Mouse (Mus musculus): ENCODE results near the gene Olfr1245. TPM values are rescaled to one million over a fixed set of nuclear protein-coding genes. Genes with fewer than 3 reads are reported as not detected.

Olfr1245 gene
- not detected in 2 replicates for polyA plus RNA-seq (2012)

DNA sequence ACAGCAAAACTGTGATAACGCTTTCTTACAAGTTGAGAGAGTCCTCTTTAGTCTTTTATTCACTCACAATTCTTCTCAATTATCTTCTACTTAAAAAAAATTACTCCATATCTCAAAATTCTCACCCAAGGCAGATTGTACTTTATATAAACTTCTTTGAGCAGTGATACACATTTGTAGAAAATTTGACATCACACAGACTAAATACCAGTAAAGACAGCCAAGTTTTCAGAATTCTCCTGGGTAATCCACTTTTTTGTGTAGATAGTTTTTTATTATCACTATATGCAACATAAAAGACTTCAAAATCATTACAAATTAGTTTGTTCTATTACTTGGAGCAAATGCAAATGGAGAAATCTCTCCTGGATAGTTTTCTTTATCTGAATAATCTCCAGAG is at the start of gene Olfr1245:
Gene Olfr1245 (minus strand): TSS at position 101 of the 400 bp plus-strand sequence.

DNA sequence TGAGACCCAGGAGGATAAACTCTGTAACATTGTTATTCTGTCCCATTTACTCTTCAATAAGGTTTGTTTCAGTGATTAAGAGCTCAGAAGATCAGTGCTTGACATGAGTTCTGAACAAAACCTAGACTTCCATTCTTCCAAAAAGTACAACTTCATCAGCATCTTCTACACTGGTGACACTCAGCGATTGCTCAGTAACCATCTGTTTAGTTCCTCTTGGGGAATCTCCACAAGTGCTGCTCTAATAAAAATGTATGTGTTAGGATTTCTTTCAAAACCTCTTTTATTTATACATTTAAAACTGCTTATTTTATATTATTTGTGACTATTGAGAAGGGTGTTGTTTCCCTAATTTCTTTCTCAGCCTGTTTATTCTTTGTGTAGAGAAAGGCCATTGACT is 39.9 kb upstream of the Olfr1245 start, which contains the start of gene Olfr1248:
Gene Olfr1248 (minus strand): TSS at position 101 of the 400 bp plus-strand sequence.

DNA sequence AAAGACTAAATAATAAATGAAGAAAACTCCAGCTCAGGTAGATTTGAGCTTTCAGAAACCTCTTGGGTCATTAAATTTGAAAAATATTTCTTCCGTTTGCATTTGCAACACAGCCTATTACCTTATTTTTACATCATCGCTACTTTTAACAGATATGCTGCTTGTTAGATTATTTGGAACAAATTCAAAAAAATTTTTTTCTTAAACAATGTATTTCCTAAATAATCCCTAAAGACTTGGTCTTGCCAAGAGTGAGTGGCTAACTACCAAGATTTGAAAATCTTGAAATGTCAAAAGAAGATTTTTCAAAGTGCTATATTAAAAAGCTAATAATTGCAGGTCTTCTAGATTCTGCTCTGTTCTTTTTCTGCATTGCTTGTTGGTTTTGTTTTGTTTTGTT is 35.8 kb upstream of the Olfr1245 start, which contains the start of gene Olfr1247:
Gene Olfr1247 (minus strand): TSS at position 101 of the 400 bp plus-strand sequence.

DNA sequence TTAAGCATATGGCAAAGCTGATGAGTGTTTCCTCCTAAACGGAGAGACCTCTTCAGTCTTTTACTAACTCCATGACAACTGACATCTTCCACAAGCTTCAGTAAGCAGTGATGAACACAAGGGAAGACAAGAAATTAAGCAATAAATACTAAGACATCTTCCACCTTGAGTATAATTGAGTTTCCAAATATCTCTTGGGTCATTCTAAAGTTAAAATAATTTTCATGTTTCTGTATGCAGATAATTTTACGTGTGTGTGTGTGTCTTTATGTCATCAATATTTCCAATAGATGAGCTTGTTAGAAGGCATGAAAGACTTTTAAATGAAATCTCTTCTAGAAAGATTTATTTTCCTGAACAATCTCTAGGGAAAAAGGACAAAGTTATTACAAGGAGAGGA is 14.8 kb upstream of the Olfr1245 start, which contains the start of gene Olfr1246:
Gene Olfr1246 (minus strand): TSS at position 101 of the 400 bp plus-strand sequence.

DNA sequence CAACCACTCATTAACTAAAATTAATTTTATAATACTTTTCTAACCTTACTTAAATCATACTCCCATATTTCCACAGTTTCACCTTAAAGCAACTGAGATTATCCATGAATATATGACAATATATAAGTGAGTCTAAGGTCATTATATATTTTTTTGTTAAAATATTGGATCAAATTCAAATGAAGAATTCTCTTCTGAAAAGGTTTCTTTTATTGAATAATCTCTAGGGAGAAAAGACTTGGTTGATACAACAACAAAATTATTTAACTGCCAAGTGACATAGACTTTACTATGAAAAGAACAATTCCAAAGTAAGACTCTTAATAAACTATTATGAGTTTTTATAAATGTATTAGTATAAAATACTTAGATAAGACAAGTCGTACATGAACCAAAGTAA is 46.9 kb downstream of the Olfr1245 start, which contains the start of gene Olfr1243:
Gene Olfr1243 (minus strand): TSS at position 101 of the 400 bp plus-strand sequence.

Other genes with a start within 250 kb of the Olfr1245 start
- not detected in 2 replicates for gene Olfr1232, start 248.8 kb downstream of the Olfr1245 start, polyA plus RNA-seq (2012)
- gene Olfr1233, start 236.0 kb downstream of the Olfr1245 start, polyA plus RNA-seq (2012), result not detected in 2 replicates
- gene Olfr1234, start 213.6 kb downstream of the Olfr1245 start, polyA plus RNA-seq (2012), result not detected in 2 replicates
- not detected in 2 replicates for gene Olfr1238, start 168.8 kb downstream of the Olfr1245 start, polyA plus RNA-seq (2012)
- gene Olfr1239, start 158.0 kb downstream of the Olfr1245 start, polyA plus RNA-seq (2012), result not detected in 2 replicates
- gene Olfr1240, start 135.4 kb downstream of the Olfr1245 start, polyA plus RNA-seq (2012), result not detected in 2 replicates
- not detected in 2 replicates for gene Olfr1241, start 91.3 kb downstream of the Olfr1245 start, polyA plus RNA-seq (2012)
- not detected in 2 replicates for gene Olfr1242, start 80.1 kb downstream of the Olfr1245 start, polyA plus RNA-seq (2012)
- gene Olfr1243, start 47.0 kb downstream of the Olfr1245 start, polyA plus RNA-seq (2012), result not detected in 2 replicates
- gene Olfr1246, start 14.7 kb upstream of the Olfr1245 start, polyA plus RNA-seq (2012), result not detected in 2 replicates
- gene Olfr1247, start 35.7 kb upstream of the Olfr1245 start, polyA plus RNA-seq (2012), result not detected in 2 replicates
- gene Olfr1248, start 39.8 kb upstream of the Olfr1245 start, polyA plus RNA-seq (2012), result not detected in 2 replicates
- gene Olfr1249, start 56.5 kb upstream of the Olfr1245 start, polyA plus RNA-seq (2012), result not detected in 2 replicates
- not detected in 2 replicates for gene Olfr1250, start 83.0 kb upstream of the Olfr1245 start, polyA plus RNA-seq (2012)
- not detected in 2 replicates for gene Olfr1251, start 93.5 kb upstream of the Olfr1245 start, polyA plus RNA-seq (2012)
- gene Olfr1252, start 146.6 kb upstream of the Olfr1245 start, polyA plus RNA-seq (2012), result not detected in 2 replicates
- gene Olfr1253, start 178.6 kb upstream of the Olfr1245 start, polyA plus RNA-seq (2012), result not detected in 2 replicates
- gene Olfr1254, start 215.2 kb upstream of the Olfr1245 start, polyA plus RNA-seq (2012), result not detected in 2 replicates
- not detected in 2 replicates for gene Olfr1255, start 233.6 kb upstream of the Olfr1245 start, polyA plus RNA-seq (2012)